Mouse (Mus musculus) erythroid progenitor cell, adult 5-6 weeks (primary cell): ENCODE results near the gene Zfp260. TPM values are rescaled to one million over a fixed set of nuclear protein-coding genes. Genes with fewer than 3 reads are reported as not detected.
"Not testable (repeated sequence)": the region's sequence is repeated elsewhere in the genome, so short reads cannot be mapped to it uniquely, and the experiment has no call there.

Experiments
- ATAC-seq: replicated peaks from 2 replicates; pipeline ENCODE4 v1.8.0; 2016; ENCODE audit warnings: moderate number of reproducible peaks, mild to moderate bottlenecking, moderate TSS enrichment, inconsistent platforms; ENCODE audit not compliant: poor library complexity, low FRiP score, severe bottlenecking
- total RNA-seq, 2 experiments: library from RNA; stranded (forward) in 1 of 2; stranded (reverse) in 1 of 2; fragments of 150-400 nt in 1 of 2; fragments of 186-747, 209-891 nt in 1 of 2; gene quantifications; 2 replicates each; pipeline versions ENCODE4 v1.2.3 to v1.2.4; 2015 to 2017; ENCODE audit warnings: low replicate concordance in 2 of 2

The Zfp260 gene
- total RNA-seq (2015; ENCODE audit: low replicate concordance) (16.2 and 26.8 TPM in 2 replicates), total RNA-seq (2017; ENCODE audit: low replicate concordance) (2.7 and 3.0 TPM in 2 replicates)

DNA sequence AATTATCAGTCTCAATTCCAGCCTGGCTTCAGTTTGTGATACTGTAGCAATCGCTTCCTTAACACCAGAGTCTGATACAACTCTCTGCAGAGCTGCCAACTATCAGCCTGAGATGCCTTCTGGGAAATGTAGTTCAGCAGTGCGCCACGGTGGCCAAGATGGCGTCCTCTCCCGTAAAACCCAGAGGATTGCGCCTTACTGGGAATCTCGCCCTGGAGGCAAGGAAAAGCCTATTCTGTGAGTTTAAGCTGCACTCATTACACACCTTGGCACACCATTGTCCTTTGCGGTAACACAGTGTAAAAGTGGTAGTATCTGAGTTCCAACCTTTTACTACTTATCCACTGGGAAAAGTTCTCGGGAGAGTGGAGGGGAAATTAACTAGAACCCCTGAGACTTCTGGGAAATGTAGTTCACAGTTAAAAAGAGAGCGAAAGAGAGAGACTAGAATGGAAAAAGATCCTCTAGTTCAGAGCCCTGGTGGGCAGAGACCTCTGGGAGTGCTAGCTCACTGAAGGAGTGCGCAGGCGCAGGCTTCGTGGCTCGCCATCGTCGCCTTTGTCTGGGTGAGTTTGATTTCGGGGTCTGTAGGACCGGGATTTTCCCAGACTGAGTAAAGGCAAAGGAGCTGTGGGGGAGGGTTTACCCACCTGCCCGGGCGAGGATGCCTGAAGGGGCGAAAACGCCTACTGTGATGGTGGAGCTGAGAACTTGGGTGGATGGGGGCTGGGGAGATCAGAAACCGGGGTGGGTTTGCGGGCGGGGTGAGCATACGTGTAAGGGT, at the start of gene Zfp260:
Zfp260 (plus strand) TSS at position 132 of the 784 bp plus-strand sequence.
- ATAC-seq: peak; percentile 77

DNA sequence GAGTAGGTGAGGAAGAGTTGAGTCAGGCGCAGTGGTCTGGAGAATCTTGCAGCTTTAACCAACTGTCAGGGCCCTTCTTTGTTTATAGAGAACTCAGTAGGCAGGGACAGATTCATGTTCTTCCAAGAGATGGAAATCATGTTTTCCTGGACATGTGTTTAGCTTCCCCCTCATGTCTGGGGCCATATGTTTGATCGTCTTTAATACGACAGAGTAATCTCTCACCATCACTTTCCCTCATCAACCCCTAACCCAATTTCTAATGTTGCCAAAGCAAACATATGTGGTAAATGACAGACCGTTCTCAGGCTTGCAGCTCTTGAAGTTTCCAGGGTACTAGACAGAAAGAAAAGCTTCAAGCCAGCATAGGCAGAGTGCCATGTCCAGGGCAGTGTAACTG, 46.5 kb upstream of the Zfp260 start:
- ATAC-seq: no peak

DNA sequence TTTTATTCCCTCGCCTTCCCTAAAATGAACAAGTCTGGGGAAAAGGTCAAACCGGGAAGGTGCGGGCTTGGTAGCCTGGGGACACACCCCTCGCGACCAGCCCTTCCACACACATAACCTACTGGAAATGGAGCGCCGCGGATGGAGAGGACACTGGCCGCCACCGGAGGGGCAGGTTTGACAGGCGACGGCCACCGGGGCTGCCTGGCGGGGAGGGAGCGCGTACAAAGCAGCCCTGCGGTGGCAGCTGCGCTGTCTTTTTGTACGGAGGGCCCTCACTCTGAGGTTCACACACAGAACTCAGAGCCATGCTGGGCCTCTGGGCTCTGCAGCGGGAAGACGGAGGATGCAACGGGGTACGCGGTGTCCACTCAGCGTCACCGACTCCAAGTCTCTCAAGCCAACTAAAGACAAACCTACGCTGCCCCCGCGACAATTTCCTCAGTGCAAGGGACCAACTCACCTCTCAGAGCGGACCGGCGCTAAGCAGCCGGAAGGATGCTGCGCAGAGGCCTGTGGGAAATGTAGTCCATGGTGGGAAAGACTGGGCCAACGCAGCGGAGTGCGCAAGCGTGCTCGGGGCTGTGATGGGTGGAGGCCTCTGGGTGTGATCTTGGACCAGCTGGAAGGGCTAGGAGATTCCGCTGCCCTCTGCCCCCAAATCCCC, 43.6 kb upstream of the Zfp260 start, which contains the start of gene Zfp14:
Zfp14 (minus strand) TSS at position 499 of the 667 bp plus-strand sequence.
- peak; percentile 100 for ATAC-seq

- no peak for ATAC-seq
Measured at GRCm38 (mm10) chr7:30053591-30053990, 41.0 kb upstream of the Zfp260 start.

GRCm38 (mm10) chr7:30060341-30060740, 34.2 kb upstream of the Zfp260 start:
- ATAC-seq: no peak

GRCm38 (mm10) chr7:30062478-30062877, 32.1 kb upstream of the Zfp260 start:
- no peak for ATAC-seq

GRCm38 (mm10) chr7:30064622-30065021, 30.0 kb upstream of the Zfp260 start:
- peak; percentile 31 for ATAC-seq

- peak; percentile 90 for ATAC-seq
Measured at GRCm38 (mm10) chr7:30072146-30073028, 22.2 kb upstream of the Zfp260 start, which contains the start of gene Zfp82. Gene Zfp82 (minus strand): TSS chr7:30072900.

- ATAC-seq: no peak
Measured at GRCm38 (mm10) chr7:30086524-30086923, 8.1 kb upstream of the Zfp260 start.

GRCm38 (mm10) chr7:30089405-30089804, 5.2 kb upstream of the Zfp260 start:
- no peak for ATAC-seq

- peak; percentile 89 for ATAC-seq
Measured at GRCm38 (mm10) chr7:30090092-30090969, 4.2 kb upstream of the Zfp260 start, which contains the start of the genes Gm26920 and Zfp566. Gene Gm26920 (minus strand): TSS chr7:30090410. Gene Zfp566 (minus strand): TSS chr7:30090527.

- ATAC-seq: peak; percentile 7; the same call in 1 of the 2 replicates
Measured at GRCm38 (mm10) chr7:30090970-30091585, 3.5 kb upstream of the Zfp260 start.

DNA sequence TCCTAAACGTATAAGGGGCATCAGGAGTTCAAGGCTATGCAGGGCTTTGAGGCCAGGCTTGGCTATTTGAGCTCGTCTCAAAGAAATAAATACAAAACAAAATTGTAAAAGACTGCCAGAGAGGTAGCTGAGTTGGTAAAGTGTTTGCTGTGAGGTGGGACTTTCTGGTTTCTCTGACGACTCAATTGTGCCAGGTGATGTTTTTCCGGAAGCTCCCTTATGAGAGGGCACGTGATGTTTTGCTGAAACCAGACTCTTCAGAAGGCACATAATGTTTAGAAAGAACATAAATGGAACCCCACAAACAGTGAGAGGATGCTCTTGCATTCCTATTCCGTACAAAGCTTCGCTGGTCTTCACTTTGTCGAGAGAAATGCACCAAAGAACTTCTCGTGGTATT, 1.9 kb upstream of the Zfp260 start:
- ATAC-seq: no peak

- no peak for ATAC-seq
Measured at GRCm38 (mm10) chr7:30093918-30094415, 610 bp upstream of the Zfp260 start.

GRCm38 (mm10) chr7:30095551-30096125, 1.1 kb downstream of the Zfp260 start:
- ATAC-seq: no peak

GRCm38 (mm10) chr7:30099297-30099696, 4.7 kb downstream of the Zfp260 start:
- ATAC-seq: no peak

DNA sequence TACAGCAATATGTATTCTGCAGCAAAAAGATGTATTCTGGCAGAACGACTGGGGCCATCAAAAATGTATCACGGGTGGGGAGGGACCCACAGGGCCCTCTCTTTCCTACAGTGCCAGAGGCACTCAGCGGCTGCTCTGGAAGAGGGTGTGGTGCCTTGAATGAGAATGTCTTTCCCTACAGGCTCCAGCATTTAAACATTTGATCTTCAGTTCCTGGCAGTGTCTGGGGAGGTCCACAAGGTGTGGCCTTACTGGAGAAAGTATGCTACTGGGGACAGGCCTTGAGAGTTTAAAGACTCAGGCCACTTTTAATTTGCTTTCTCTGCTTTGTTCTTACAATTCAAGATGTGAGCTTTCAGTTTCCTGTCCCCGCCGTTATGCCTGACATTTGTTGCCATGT, 21.5 kb downstream of the Zfp260 start:
- ATAC-seq: no peak

DNA sequence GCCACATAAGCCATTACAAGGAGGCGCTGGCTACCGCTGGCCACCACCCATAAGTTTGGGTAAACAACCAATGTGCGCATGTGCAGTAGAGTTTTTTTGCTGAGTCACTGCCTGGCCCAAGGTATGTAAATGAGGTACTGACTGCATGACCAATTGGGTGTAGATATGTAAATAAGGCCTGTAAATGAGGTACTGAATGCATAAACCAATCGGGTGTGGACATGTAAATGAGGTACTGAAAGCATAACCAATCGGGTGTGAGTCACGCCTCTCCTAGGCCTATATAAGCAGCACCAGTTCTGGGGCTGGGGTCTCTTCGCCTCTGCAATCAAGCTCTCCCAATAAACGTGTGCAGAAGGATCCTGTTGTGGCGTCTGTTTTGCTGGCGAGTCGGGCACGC, 23.4 kb downstream of the Zfp260 start:
- ATAC-seq: not testable (repeated sequence)
